Mouse (Mus musculus) forebrain, embryonic 12.5 days (tissue): ENCODE measurements at regions not wholly inside any gene's neighbourhood (a gene's known extent, or its start where the extent isn't known, plus 50 kb on each side); places are given as distances from the start of the nearest gene placed in this dataset.

ENCODE experiments used
- ATAC-seq: fragments of 200-750 bp; cut with Nextera tagmentation; 2 replicates; pipeline ENCODE4 v1.8.0; 2017; ENCODE audit warnings: moderate TSS enrichment; ENCODE audit not compliant: low FRiP score
- H3K27ac ChIP-seq: fragments of 300-500 bp; sonication (generic); 2 replicates; pipeline ENCODE4 v1.5.1; 2016; ENCODE audit warnings: mild to moderate bottlenecking
- H3K27me3 ChIP-seq: fragments of 300-500 bp; sonication (generic); 2 replicates; pipeline ENCODE4 v1.6.1; 2016; ENCODE audit warnings: mild to moderate bottlenecking
- H3K36me3 ChIP-seq: fragments of 300-500 bp; sonication (generic); replicated peaks from 2 replicates; pipeline ENCODE4 v1.6.1; 2016; ENCODE audit warnings: mild to moderate bottlenecking
- H3K4me1 ChIP-seq: fragments of 300-500 bp; sonication (generic); 2 replicates; pipeline ENCODE4 v1.6.1; 2016
- H3K4me2 ChIP-seq: fragments of 300-500 bp; sonication (generic); 2 replicates; pipeline ENCODE4 v1.6.1; 2016; ENCODE audit warnings: mild to moderate bottlenecking, moderate library complexity
- H3K4me3 ChIP-seq: fragments of 300-500 bp; sonication (generic); replicated peaks from 2 replicates; pipeline ENCODE4 v1.5.1; 2016; ENCODE audit warnings: mild to moderate bottlenecking
- H3K9ac ChIP-seq: fragments of 300-500 bp; sonication (generic); 2 replicates; pipeline ENCODE4 v1.6.1; 2016; ENCODE audit warnings: mild to moderate bottlenecking
- H3K9me3 ChIP-seq: fragments of 300-500 bp; sonication (generic); 2 replicates; pipeline ENCODE4 v1.6.1; 2016
- WGBS: fragments of 180-500 bp; shearing (Covaris S2); methylation state at CpG from one replicate; pipeline ENCODE4 v1.1.7; 2016; 5-methylcytosine and 5-hydroxymethylcytosine counted together

DNA sequence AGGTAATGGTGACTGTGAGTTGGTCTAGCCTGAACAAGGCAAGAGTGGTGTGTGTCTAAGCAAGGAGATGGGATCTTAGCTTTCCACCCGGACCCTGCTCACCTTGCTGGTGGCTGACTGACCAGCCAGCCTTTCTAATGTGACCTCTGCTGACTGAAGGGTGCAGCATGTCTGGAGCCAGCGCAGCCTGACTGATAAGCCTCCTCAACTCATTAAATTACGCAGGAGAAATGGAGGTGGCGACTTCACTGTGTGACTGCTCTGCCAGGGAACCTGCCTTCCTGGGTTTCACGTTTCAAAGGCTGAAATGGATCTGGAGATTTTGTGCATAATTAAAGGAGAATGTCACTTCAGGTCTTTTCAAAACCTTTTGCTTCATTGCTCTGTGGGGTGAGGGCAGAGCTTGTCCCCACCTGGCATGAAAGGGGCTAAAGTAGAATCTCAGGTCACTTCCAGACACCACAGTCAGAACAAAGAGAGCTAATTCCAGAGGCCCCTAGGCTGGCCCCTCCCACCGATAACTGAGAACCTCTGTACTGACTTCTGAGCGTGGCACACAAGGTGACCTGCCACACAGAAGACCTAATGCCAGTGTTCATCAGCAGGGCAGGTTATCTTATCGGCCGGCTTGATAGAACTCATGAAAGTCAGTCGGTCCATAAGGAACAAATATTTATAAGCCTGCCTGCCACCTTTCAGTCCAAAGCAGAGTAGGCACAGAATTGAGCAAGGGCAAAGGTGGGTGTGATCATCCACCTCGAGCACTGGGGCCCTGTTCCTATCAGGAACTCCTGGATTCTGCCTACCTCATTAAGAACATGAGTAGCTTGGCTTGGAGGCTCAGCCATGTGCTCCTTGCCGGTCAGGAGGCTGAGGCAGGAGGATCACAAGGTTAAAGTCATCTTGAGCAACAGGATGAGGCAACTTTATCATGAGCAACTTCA, 53.1 kb upstream of the Vps8 start:
- Histone ChIP-seq H3K9ac (no peak overlapping the region), H3K27me3 (peaks cover 28% of the 10 kb centered on the region; the same call in 1 of the 2 replicates), H3K4me2 (no peak overlapping the region), H3K36me3 (no peaks in the 10 kb centered on the region), H3K4me3 (no peak overlapping the region), H3K4me1 (peaks cover 7% of the 10 kb centered on the region; the same call in 1 of the 2 replicates), H3K27ac (no peak overlapping the region), H3K9me3 (no peaks in the 10 kb centered on the region)
- 66% methylated on average over 12 of the region's 12 CpGs for WGBS
- no peak for ATAC-seq
